ENCODE assay signal across 12 mouse cellular contexts in the genomic region with DNA sequence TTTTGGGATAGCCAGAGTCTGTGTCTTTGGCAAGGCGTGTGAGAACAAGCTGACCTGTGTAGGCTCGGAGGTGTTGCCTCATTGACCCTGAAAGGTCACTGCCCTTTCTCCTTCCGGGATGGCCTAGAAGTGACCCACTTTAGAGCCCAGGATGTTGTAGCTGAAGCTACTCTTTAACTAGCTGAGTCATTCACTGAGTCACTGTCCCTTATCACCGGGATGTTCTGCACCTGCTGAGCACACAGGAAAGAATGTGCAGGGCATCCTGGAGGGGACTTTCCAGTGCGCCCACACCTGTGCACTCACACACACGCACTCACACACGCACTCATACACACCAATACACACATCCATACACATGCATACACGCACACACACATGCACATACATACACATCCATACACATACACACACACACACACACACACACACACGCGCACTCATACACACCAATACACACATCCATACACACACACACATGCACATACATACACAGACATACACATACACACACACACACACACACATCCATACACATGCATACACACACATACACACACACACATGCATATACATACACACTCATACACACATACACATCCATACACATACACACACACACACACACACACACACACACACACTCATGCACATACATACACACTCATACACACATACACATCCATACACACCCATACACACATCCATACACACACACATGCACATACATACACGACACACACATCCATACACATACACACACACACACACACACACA. TPM values are rescaled to one million over a fixed set of nuclear protein-coding genes. Genes with fewer than 3 reads are reported as not detected.
DNase-seq lines count a peak whose midpoint lies in the region; ATAC-seq lines count a peak whose summit lies in the region.
"Had no signal": no experiment of that assay in that cellular context is flagged by ENCODE, and none has a peak within 500 bp of the region (broad histone marks: within the 10 kb centered on the region; RNA-seq: fewer than 3 reads in every experiment).

No protein-coding gene starts in this region.

- no peaks in the 10 kb centered on the region for H3K4me1 ChIP-seq in midbrain, embryonic 11.5 days (ENCODE audit: control insufficient read depth, insufficient read depth, low read length)
- H3K4me1 ChIP-seq in midbrain, embryonic 15.5 days = no peaks in the 10 kb centered on the region
- H3K4me1 ChIP-seq in intestine, embryonic 16.5 days (ENCODE audit: control insufficient read depth, insufficient read depth, low read length) = 0 out of 2 replicates have a peak, but pooled peaks cover 2% of the 10 kb centered on the region
- no peaks in the 10 kb centered on the region for H3K4me1 ChIP-seq in stomach, embryonic 15.5 days
- H3K4me1 ChIP-seq: forebrain, embryonic 12.5 days; neural tube, embryonic 13.5 days had no signal

- no peak overlapping the region for H3K4me3 ChIP-seq in midbrain, embryonic 11.5 days (ENCODE audit: low read depth, low read length)
- no peak overlapping the region for H3K4me3 ChIP-seq in midbrain, embryonic 15.5 days
- no peak overlapping the region for H3K4me3 ChIP-seq in intestine, embryonic 16.5 days (ENCODE audit: low read length)
- H3K4me3 ChIP-seq in stomach, embryonic 15.5 days (replicated peaks) = no peak overlapping the region
- H3K4me3 ChIP-seq: forebrain, embryonic 12.5 days; neural tube, embryonic 13.5 days had no signal

- no peak overlapping the region for H3K27ac ChIP-seq in midbrain, embryonic 11.5 days (ENCODE audit: low read depth, low read length)
- no peak overlapping the region for H3K27ac ChIP-seq in midbrain, embryonic 15.5 days
- H3K27ac ChIP-seq in intestine, embryonic 16.5 days (ENCODE audit: low read length) = no peak overlapping the region
- H3K27ac ChIP-seq in stomach, embryonic 15.5 days = no peak overlapping the region
- H3K27ac ChIP-seq: forebrain, embryonic 12.5 days; neural tube, embryonic 13.5 days had no signal

- no peak overlapping the region for H3K4me2 ChIP-seq in midbrain, embryonic 11.5 days
- no peak overlapping the region for H3K4me2 ChIP-seq in midbrain, embryonic 15.5 days
- no peak overlapping the region for H3K4me2 ChIP-seq in intestine, embryonic 16.5 days (ENCODE audit: low read depth, low read length)
- H3K4me2 ChIP-seq in stomach, embryonic 15.5 days = no peak overlapping the region
- H3K4me2 ChIP-seq: forebrain, embryonic 12.5 days; neural tube, embryonic 13.5 days had no signal

- no peaks in the 10 kb centered on the region for H3K27me3 ChIP-seq in midbrain, embryonic 11.5 days (ENCODE audit: control insufficient read depth, insufficient read depth, low read length)
- no peaks in the 10 kb centered on the region for H3K27me3 ChIP-seq in midbrain, embryonic 15.5 days (replicated peaks)
- H3K27me3 ChIP-seq in intestine, embryonic 16.5 days (replicated peaks; ENCODE audit: control insufficient read depth, insufficient read depth, low read length) = no peaks in the 10 kb centered on the region
- H3K27me3 ChIP-seq in stomach, embryonic 15.5 days (replicated peaks) = no peaks in the 10 kb centered on the region
- H3K27me3 ChIP-seq: forebrain, embryonic 12.5 days; neural tube, embryonic 13.5 days had no signal

- no peak for DNase-seq in midbrain, embryonic 11.5 days (ENCODE audit: low spot score, missing footprints)
- DNase-seq in kidney, postnatal 36 days = peak; percentile 51 to 70
- no peak for DNase-seq in urinary bladder, postnatal 14 days (ENCODE audit: low spot score)
- no peak for DNase-seq in right cerebral cortex, postnatal 36 days (ENCODE audit: low spot score in 2 of 2)
- DNase-seq in urinary bladder, postnatal 36 days (ENCODE audit: low spot score in 2 of 2) = no peak
- DNase-seq: right cerebral cortex, postnatal 14 days; thymus, adult 2 months had no signal

- no peak overlapping the region for H3K9ac ChIP-seq in midbrain, embryonic 11.5 days (ENCODE audit: low read length)
- no peak overlapping the region for H3K9ac ChIP-seq in midbrain, embryonic 15.5 days
- no peak overlapping the region for H3K9ac ChIP-seq in intestine, embryonic 16.5 days (ENCODE audit: low read depth, low read length)
- H3K9ac ChIP-seq in stomach, embryonic 15.5 days = no peak overlapping the region
- H3K9ac ChIP-seq: forebrain, embryonic 12.5 days; neural tube, embryonic 13.5 days had no signal

- H3K9me3 ChIP-seq in midbrain, embryonic 11.5 days (ENCODE audit: control insufficient read depth, low read length) = no peaks in the 10 kb centered on the region
- no peaks in the 10 kb centered on the region for H3K9me3 ChIP-seq in midbrain, embryonic 15.5 days
- no peaks in the 10 kb centered on the region for H3K9me3 ChIP-seq in intestine, embryonic 16.5 days (ENCODE audit: control insufficient read depth, low read length)
- H3K9me3 ChIP-seq in stomach, embryonic 15.5 days = no peaks in the 10 kb centered on the region
- H3K9me3 ChIP-seq: forebrain, embryonic 12.5 days; neural tube, embryonic 13.5 days had no signal

- H3K36me3 ChIP-seq in midbrain, embryonic 11.5 days (ENCODE audit: control insufficient read depth, insufficient read depth, low read length) = no peaks in the 10 kb centered on the region
- H3K36me3 ChIP-seq in midbrain, embryonic 15.5 days (replicated peaks) = no peaks in the 10 kb centered on the region
- H3K36me3 ChIP-seq in intestine, embryonic 16.5 days (ENCODE audit: control insufficient read depth, insufficient read depth, low read length) = no peaks in the 10 kb centered on the region
- H3K36me3 ChIP-seq in stomach, embryonic 15.5 days = no peaks in the 10 kb centered on the region
- H3K36me3 ChIP-seq: forebrain, embryonic 12.5 days; neural tube, embryonic 13.5 days had no signal

- 77% methylated on average over 11 of the region's 11 CpGs for WGBS in midbrain, embryonic 11.5 days
- WGBS in midbrain, embryonic 15.5 days = 83% methylated on average over 11 of the region's 11 CpGs
- WGBS in intestine, embryonic 16.5 days = 71% methylated on average over 11 of the region's 11 CpGs
- WGBS in stomach, embryonic 15.5 days = 73% methylated on average over 11 of the region's 11 CpGs

- ATAC-seq in midbrain, embryonic 11.5 days (ENCODE audit: low FRiP score) = peak; percentile 24; the same call in 1 of the 2 replicates
- ATAC-seq in midbrain, embryonic 15.5 days (replicated peaks) = no peak
- ATAC-seq in intestine, embryonic 16.5 days = peak; percentile 73
- peak; percentile 31; the same call in 1 of the 2 replicates for ATAC-seq in stomach, embryonic 15.5 days (ENCODE audit: insufficient read depth, low FRiP score, low read depth)

RNA-seq across cellular contexts. Expression of a gene that starts 36.2 kb away (rescaled TPM):
- 0.72 and 0.75 TPM in 2 replicates for polyA plus RNA-seq in midbrain, embryonic 11.5 days (2014; fragmentation: Nextera tagmentation; extraction: Ambion mirVana)
- 0.47 and 0.80 TPM in 2 replicates for polyA plus RNA-seq in midbrain, embryonic 15.5 days (2015; fragmentation: Nextera tagmentation; extraction: Ambion mirVana)
- polyA plus RNA-seq in intestine, embryonic 16.5 days (2015; fragmentation: Nextera tagmentation; extraction: Ambion mirVana) = 229 and 235 TPM in 2 replicates
- 126 and 128 TPM in 2 replicates for polyA plus RNA-seq in stomach, embryonic 15.5 days (2015; fragmentation: Nextera tagmentation; extraction: Ambion mirVana)

Comparison
In these comparisons a context has a peak if more than half of its experiments do, and no peak if none do; other contexts are left out.
1. DNase-seq: peak in kidney, postnatal 36 days (2 of 2); none in midbrain, embryonic 11.5 days (single experiment), urinary bladder, postnatal 14 days (single experiment), right cerebral cortex, postnatal 36 days (0 of 2) and urinary bladder, postnatal 36 days (0 of 2).
2. RNA of a gene that starts 36.2 kb away (polyA plus RNA-seq): 229 to 235 TPM in intestine, embryonic 16.5 days and 126 to 128 TPM in stomach, embryonic 15.5 days; 0.47 to 0.80 TPM in midbrain, embryonic 15.5 days and 0.72 to 0.75 TPM in midbrain, embryonic 11.5 days; every median in the first group is over 10 times any median in the second.